Mouse (Mus musculus): ENCODE results near the gene Pcdh7. TPM values are rescaled to one million over a fixed set of nuclear protein-coding genes. Genes with fewer than 3 reads are reported as not detected.

Gene Pcdh7
- polyA plus RNA-seq, 2 experiments: 12.5 to 13.7 TPM

GRCm38 (mm10) chr5:57765356-57765755, 47.6 kb downstream of the Pcdh7 start:
- no peak for DNase-seq (ENCODE audit: low spot score)
- TF ChIP-seq POLR2A (IDR thresholded peaks at IDR 0.05; ENCODE audit: borderline replicate concordance, extremely low read depth, insufficient read depth, insufficient read length): no peak
- H3K4me1 ChIP-seq (ENCODE audit: control insufficient read depth, insufficient read depth, low read length): no peaks in the 10 kb centered on the region
- no peaks in the 10 kb centered on the region for H3K27me3 ChIP-seq (ENCODE audit: control insufficient read depth, insufficient read depth, low read length)
- H3K4me2 ChIP-seq (replicated peaks; ENCODE audit: low read depth, low read length, severe bottlenecking): no peak overlapping the region
- no peak overlapping the region for H3K9ac ChIP-seq (ENCODE audit: low read depth, low read length, severe bottlenecking)
- ATAC-seq (ENCODE audit: low FRiP score, low read depth): no peak
- H3K9me3 ChIP-seq (ENCODE audit: control insufficient read depth, low read length): no peaks in the 10 kb centered on the region
- H3K4me3 ChIP-seq (replicated peaks; ENCODE audit: low read length): no peak overlapping the region
- WGBS: 37% methylated on average over 3 of the region's 3 CpGs
- H3K27ac ChIP-seq (replicated peaks; ENCODE audit: low read depth, low read length): no peak overlapping the region
- H3K36me3 ChIP-seq (ENCODE audit: control insufficient read depth, insufficient read depth, low read length): no peaks in the 10 kb centered on the region

GRCm38 (mm10) chr5:57767346-57767745, 49.6 kb downstream of the Pcdh7 start:
- TF ChIP-seq POLR2A (IDR thresholded peaks at IDR 0.05; ENCODE audit: borderline replicate concordance, extremely low read depth, insufficient read depth, insufficient read length): no peak
- Histone ChIP-seq H3K36me3 (ENCODE audit: control insufficient read depth, insufficient read depth, low read length) (no peaks in the 10 kb centered on the region), H3K9me3 (ENCODE audit: control insufficient read depth, low read length) (no peaks in the 10 kb centered on the region), H3K9ac (ENCODE audit: low read depth, low read length, severe bottlenecking) (no peak overlapping the region), H3K27ac (replicated peaks; ENCODE audit: low read depth, low read length) (no peak overlapping the region), H3K4me2 (replicated peaks; ENCODE audit: low read depth, low read length, severe bottlenecking) (no peak overlapping the region), H3K27me3 (ENCODE audit: control insufficient read depth, insufficient read depth, low read length) (no peaks in the 10 kb centered on the region), H3K4me1 (ENCODE audit: control insufficient read depth, insufficient read depth, low read length) (no peaks in the 10 kb centered on the region), H3K4me3 (replicated peaks; ENCODE audit: low read length) (no peak overlapping the region)
- ATAC-seq (ENCODE audit: low FRiP score, low read depth) (no peak), DNase-seq (ENCODE audit: low spot score) (no peak)
- 51% methylated on average over 3 of the region's 3 CpGs for WGBS

GRCm38 (mm10) chr5:57768469-57769022, 50.8 kb downstream of the Pcdh7 start:
- no peak for ATAC-seq (ENCODE audit: low FRiP score, low read depth)
- Histone ChIP-seq H3K4me1 (ENCODE audit: control insufficient read depth, insufficient read depth, low read length) (no peaks in the 10 kb centered on the region), H3K4me3 (replicated peaks; ENCODE audit: low read length) (no peak overlapping the region), H3K36me3 (ENCODE audit: control insufficient read depth, insufficient read depth, low read length) (no peaks in the 10 kb centered on the region), H3K27ac (replicated peaks; ENCODE audit: low read depth, low read length) (no peak overlapping the region), H3K9ac (ENCODE audit: low read depth, low read length, severe bottlenecking) (no peak overlapping the region), H3K4me2 (replicated peaks; ENCODE audit: low read depth, low read length, severe bottlenecking) (no peak overlapping the region), H3K27me3 (ENCODE audit: control insufficient read depth, insufficient read depth, low read length) (no peaks in the 10 kb centered on the region), H3K9me3 (ENCODE audit: control insufficient read depth, low read length) (no peaks in the 10 kb centered on the region)
- DNase-seq (ENCODE audit: low spot score): no peak
- WGBS: 50% methylated on average over 10 of the region's 10 CpGs
- TF ChIP-seq POLR2A (IDR thresholded peaks at IDR 0.05; ENCODE audit: borderline replicate concordance, extremely low read depth, insufficient read depth, insufficient read length): no peak

GRCm38 (mm10) chr5:57769644-57770043, 51.9 kb downstream of the Pcdh7 start:
- no peaks in the 10 kb centered on the region for H3K27me3 ChIP-seq (ENCODE audit: control insufficient read depth, insufficient read depth, low read length)
- TF ChIP-seq POLR2A (IDR thresholded peaks at IDR 0.05; ENCODE audit: borderline replicate concordance, extremely low read depth, insufficient read depth, insufficient read length): no peak

GRCm38 (mm10) chr5:57770364-57770763, 52.6 kb downstream of the Pcdh7 start:
- no peaks in the 10 kb centered on the region for H3K4me1 ChIP-seq (ENCODE audit: control insufficient read depth, insufficient read depth, low read length)
- no peak overlapping the region for H3K27ac ChIP-seq (replicated peaks; ENCODE audit: low read depth, low read length)
- no peaks in the 10 kb centered on the region for H3K36me3 ChIP-seq (ENCODE audit: control insufficient read depth, insufficient read depth, low read length)
- DNase-seq (ENCODE audit: low spot score) (no peak), ATAC-seq (ENCODE audit: low FRiP score, low read depth) (no peak)
- H3K9ac ChIP-seq (ENCODE audit: low read depth, low read length, severe bottlenecking): no peak overlapping the region
- no peak for TF ChIP-seq POLR2A (IDR thresholded peaks at IDR 0.05; ENCODE audit: borderline replicate concordance, extremely low read depth, insufficient read depth, insufficient read length)
- no peaks in the 10 kb centered on the region for H3K27me3 ChIP-seq (ENCODE audit: control insufficient read depth, insufficient read depth, low read length)
- H3K4me2 ChIP-seq (replicated peaks; ENCODE audit: low read depth, low read length, severe bottlenecking): no peak overlapping the region
- H3K4me3 ChIP-seq (replicated peaks; ENCODE audit: low read length): no peak overlapping the region
- 79% methylated on average over 3 of the region's 3 CpGs for WGBS
- H3K9me3 ChIP-seq (ENCODE audit: control insufficient read depth, low read length): no peaks in the 10 kb centered on the region

More at GRCm38 (mm10) chr5:57769644-57770043, 51.9 kb downstream of the Pcdh7 start:
- DNase-seq (ENCODE audit: low spot score): no peak
- Histone ChIP-seq H3K27ac (replicated peaks; ENCODE audit: low read depth, low read length) (no peak overlapping the region), H3K36me3 (ENCODE audit: control insufficient read depth, insufficient read depth, low read length) (no peaks in the 10 kb centered on the region), H3K4me3 (replicated peaks; ENCODE audit: low read length) (no peak overlapping the region), H3K9me3 (ENCODE audit: control insufficient read depth, low read length) (no peaks in the 10 kb centered on the region), H3K4me1 (ENCODE audit: control insufficient read depth, insufficient read depth, low read length) (no peaks in the 10 kb centered on the region), H3K4me2 (replicated peaks; ENCODE audit: low read depth, low read length, severe bottlenecking) (no peak overlapping the region), H3K9ac (ENCODE audit: low read depth, low read length, severe bottlenecking) (no peak overlapping the region)
- WGBS: 97% methylated on average over 7 of the region's 7 CpGs
- no peak for ATAC-seq (ENCODE audit: low FRiP score, low read depth)

- WGBS: 71% methylated on average over 6 of the region's 6 CpGs
- no peaks in the 10 kb centered on the region for H3K4me1 ChIP-seq (ENCODE audit: control insufficient read depth, insufficient read depth, low read length)
- H3K4me3 ChIP-seq (replicated peaks; ENCODE audit: low read length): no peak overlapping the region
- no peak for TF ChIP-seq POLR2A (IDR thresholded peaks at IDR 0.05; ENCODE audit: borderline replicate concordance, extremely low read depth, insufficient read depth, insufficient read length)
- no peaks in the 10 kb centered on the region for H3K27me3 ChIP-seq (ENCODE audit: control insufficient read depth, insufficient read depth, low read length)
- ATAC-seq (ENCODE audit: low FRiP score, low read depth) (no peak), DNase-seq (ENCODE audit: low spot score) (no peak)
- H3K27ac ChIP-seq (replicated peaks; ENCODE audit: low read depth, low read length): no peak overlapping the region
- no peaks in the 10 kb centered on the region for H3K9me3 ChIP-seq (ENCODE audit: control insufficient read depth, low read length)
- no peaks in the 10 kb centered on the region for H3K36me3 ChIP-seq (ENCODE audit: control insufficient read depth, insufficient read depth, low read length)
- no peak overlapping the region for H3K9ac ChIP-seq (ENCODE audit: low read depth, low read length, severe bottlenecking)
- no peak overlapping the region for H3K4me2 ChIP-seq (replicated peaks; ENCODE audit: low read depth, low read length, severe bottlenecking)
Measured at GRCm38 (mm10) chr5:57771122-57771521, 53.4 kb downstream of the Pcdh7 start.

Measured in limb, embryonic 14.5 days (tissue).